Mouse (Mus musculus) liver, embryonic 14.5 days (tissue): ENCODE data around the gene Dtnbp1.

Experiments used
- CTCF ChIP-seq: IDR thresholded peaks from 2 replicates; pipeline ENCODE4 v1.5.1; 2016; ENCODE audit warnings: antibody characterized with exemption, low read depth, control low read depth
- EP300 ChIP-seq: IDR thresholded peaks from 2 replicates; pipeline ENCODE4 v1.6.1; 2016; ENCODE audit warnings: antibody characterized with exemption, low read depth

- TF ChIP-seq CTCF (no peak), EP300 (no peak)
Observed at GRCm38 (mm10) chr13:44953546-44954231, 48.3 kb downstream of the Dtnbp1 start.
